1 mouse cellular context compared by ENCODE assay signal in the genomic region with DNA sequence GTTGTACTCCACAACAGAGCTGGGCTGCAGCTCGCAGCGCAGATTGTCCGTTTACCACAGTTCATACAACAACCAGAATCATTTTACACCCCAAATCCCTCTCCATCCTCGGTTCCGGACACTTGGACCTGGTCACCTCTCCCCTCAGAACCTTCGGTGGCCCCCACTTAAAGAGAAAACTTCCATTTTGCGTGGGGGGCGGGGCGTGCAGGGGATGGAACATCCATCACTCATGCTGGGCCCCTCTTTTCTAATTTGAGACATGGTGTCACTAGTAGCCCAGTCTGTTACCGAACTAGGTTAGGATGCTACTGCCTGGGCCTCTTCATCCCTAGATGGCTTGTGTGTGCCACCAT.
TF ChIP-seq lines count a peak whose summit lies in the region.

No protein-coding gene starts in this region.

TF ChIP-seq in CH12.LX, 34 proteins besides CTCF, POLR2A, EP300 and RAD21:
- TF ChIP-seq BHLHE40 (IDR thresholded peaks at IDR 0.05; ENCODE audit: low read depth, low read length) (no peak), MEF2A (IDR thresholded peaks at IDR 0.05; ENCODE audit: borderline replicate concordance, low read depth, low read length) (0 out of 2 replicates have a peak, but pooled peaks have one; percentile 23), MAZ (IDR thresholded peaks at IDR 0.05; ENCODE audit: low read depth, low read length) (0 out of 2 replicates have a peak, but pooled peaks have one; percentile 17)
